Mouse (Mus musculus) frontal cortex, adult 2 months (tissue): ENCODE data around the gene Hoxd11. TPM values are rescaled to one million over a fixed set of nuclear protein-coding genes. Genes with fewer than 3 reads are reported as not detected.

ENCODE experiments used
- DNase-seq, 2 experiments: peaks; one replicate each; pipeline ENCODE4 v3.0.0; 2022; ENCODE audit warnings: low spot score in 1 of 2; ENCODE audit errors: extremely low spot score in 1 of 2
- polyA plus RNA-seq: library from polyadenylated mRNA; depleted of rRNA; stranded (reverse); fragments of >200 nt; gene quantifications from 2 replicates; pipeline ENCODE4 v1.2.3, GENCODE M21; 2012; rRNA removed

Gene Hoxd11
- not detected in 2 replicates for polyA plus RNA-seq

DNA sequence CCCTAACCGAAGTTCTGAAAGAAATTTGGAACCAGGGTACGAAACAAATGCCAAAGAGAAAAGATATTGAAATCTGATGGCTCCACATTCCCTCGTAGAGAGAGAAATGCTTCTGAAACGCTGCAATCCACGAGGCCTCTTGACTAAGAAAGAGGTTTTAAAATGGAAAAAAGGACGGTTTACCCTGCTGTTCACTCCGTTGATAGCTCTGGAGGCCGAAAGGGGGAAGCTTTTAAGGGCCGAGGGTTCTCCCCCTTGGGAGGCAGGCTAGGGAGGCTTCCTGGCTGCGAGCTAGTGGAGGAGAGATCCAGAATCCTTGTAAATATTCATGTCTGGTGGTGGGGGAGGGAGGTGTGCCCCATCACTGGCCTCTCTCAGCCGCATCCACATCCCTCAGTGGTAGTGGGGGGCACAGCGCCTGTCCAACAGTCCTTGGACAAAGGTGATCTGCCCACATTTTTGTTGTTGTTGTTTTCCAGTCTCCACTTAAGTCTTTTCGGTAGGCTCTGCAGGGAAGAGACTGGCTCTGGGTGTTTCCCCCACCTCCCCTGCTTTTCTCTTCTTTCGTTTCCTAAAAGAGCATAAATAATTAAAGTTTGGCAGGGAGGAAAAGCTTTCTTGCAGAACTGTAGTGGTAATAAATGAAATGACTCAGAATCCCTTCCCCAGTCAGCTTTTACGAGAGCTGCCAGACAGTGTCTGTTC is at the start of gene Hoxd11:
TSS of gene Hoxd11 (plus strand) at position 667 of the 705 bp plus-strand sequence.
- no peak for DNase-seq

DNA sequence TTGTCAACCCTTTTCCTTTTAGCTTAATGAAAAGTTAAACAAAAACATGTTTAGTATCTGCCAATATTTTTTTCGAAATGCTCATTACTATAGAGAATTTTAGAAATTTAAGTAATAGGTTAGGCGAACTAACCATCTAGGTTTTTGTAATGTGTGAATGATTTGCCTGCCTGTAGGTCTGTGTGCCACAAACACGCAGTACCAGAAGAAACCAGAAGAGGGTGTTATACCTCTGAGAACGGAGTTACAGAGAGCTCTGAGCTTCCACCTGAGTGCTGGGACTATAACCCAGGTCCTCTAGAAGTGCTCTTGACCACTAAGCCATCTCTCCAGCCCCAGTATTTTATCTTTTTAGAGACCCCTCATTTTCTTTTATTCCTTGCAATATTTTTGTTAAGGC is 43.9 kb upstream of the Hoxd11 start:
- DNase-seq = no peak

- no peak for DNase-seq
These were observed 36.9 kb upstream of the Hoxd11 start for GRCm38 (mm10) chr2:74642431-74642830.

- DNase-seq = no peak
These were observed 33.7 kb upstream of the Hoxd11 start for GRCm38 (mm10) chr2:74645631-74646030.

DNA sequence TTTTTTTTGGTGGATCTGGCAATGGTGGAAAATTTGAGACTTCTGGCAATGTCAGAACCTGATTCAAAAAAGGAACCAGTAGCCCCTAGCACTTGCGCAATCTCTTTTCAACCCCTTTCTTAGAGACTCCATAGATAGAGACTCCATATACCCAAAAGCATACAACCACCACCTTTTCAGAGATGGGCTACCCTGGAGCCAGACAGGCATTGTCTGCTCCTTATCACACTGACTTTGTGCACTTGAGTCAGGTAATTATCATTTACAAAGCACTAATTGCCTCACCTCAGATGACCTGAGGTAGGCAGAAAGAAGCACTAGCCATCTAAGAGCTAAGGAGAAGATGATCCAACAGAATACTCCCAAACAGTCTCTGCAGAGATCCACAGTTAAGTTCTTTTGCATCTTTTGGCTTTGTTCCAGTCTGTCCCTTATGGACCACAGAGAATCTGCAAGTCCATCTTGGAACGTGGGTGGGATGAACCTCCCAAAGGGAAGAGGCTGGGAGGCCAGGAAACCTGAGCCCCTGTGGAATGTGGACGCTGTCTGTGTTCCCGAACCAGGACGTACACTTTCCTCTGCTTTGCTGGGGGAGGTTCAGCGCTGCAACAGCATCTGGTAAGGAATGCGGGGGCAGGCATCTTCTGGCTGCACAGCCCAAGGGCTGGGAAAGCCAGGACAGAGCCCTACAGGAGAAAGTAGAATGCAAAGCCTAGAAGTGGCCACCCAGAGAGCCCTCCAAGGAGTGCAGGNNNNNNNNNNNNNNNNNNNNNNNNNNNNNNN is 32.1 kb upstream of the Hoxd11 start:
- no peak for DNase-seq

DNA sequence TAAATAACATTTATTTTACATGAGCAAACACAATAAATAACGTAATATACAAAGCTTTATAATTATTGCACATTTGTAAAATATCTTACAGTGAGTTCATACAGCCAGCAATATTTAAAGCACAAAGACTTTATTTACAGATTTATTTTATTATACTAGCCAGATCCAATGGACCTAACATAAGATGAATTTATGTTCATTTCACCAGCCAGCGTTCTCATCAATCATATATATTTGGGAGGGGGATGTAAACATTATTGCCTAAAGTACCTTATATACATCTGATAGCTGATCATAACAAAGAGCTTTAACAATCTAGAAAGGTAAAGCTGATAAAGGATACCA is 26.4 kb upstream of the Hoxd11 start:
- no peak for DNase-seq

DNA sequence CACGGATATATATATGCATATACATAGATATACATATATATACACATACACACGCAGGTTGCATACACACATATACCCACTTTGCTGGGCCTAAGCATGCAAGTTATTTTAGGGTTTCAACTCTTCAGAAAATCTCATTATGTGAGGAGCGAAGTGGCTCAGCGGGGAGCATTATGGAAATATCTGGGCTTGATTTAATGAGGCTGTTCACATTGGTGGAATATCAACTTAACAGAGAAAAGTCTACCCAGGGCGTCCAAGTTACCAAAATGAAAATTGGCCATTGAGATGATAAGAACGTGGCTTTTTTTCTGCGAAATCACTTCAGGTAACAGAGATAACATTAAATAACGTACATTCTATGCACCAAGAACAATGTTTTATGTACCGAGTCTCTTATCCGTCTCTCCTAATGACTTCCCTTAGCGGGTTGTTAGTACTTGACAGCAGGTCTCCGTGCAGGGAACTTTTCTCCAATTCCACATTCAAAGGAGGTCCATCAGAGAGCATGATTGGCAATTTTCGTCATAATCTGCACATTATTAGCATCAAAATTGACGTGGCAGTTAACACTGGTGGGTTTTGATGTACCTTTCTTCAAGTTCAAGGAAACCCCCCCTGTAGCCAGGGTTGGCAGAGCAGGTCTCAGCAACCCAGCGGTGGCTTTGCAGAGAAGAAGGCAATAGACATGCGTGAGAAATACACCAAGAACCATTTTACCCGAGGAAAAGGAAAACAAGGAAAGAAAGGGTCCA is 25.4 kb upstream of the Hoxd11 start:
- no peak for DNase-seq

DNA sequence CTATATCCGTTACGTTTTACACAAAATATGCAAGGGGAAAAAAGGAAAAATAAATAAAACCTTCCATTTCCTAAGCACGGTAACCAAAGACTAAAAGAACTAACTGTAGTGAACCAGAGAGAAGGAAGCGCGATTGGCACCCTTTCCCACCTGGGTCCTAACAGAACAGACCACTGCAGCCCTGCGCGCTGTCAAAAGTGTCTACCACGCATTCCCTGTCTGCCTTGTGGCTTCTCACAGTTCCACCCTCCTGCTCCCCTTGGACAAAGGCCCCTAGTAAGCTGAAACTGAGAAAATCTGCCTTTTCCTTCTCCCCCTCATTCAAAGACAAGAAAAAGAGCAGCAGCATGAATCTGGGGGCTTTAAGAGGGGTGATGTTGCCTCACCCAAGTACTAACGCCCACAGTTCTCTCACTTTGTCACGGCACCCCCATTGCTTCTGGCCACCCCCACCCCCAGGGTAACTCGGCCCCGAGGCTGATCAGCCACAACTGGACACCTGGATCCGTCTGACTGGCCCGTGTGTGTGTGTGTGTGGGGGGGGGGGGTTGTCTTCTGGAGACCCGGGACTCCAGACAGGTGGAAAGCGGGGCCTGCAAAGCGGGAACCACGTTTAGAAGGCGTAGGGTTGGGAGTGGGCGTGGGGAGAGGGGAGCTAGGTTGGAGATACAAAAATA is 24.5 kb upstream of the Hoxd11 start:
- DNase-seq = no peak

DNA sequence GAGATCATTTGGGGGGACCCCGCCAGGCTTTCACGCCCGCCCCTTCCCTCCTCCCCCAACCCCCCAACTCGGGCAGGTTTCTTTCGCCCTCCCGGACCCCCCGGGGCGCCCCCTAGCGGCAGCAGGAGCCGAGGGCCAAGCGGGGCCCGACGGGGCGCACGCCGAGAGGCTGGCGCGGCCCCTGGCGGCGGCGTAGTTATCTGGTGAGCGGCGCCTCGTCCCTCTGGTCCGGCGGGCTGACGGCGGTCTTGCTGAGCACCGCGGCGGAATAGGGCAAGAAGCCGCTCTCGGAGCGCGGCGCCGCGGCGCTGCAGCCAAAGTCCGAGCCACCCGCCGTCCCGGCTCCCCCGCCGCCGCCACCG is 24.0 kb upstream of the Hoxd11 start:
- no peak for DNase-seq

DNA sequence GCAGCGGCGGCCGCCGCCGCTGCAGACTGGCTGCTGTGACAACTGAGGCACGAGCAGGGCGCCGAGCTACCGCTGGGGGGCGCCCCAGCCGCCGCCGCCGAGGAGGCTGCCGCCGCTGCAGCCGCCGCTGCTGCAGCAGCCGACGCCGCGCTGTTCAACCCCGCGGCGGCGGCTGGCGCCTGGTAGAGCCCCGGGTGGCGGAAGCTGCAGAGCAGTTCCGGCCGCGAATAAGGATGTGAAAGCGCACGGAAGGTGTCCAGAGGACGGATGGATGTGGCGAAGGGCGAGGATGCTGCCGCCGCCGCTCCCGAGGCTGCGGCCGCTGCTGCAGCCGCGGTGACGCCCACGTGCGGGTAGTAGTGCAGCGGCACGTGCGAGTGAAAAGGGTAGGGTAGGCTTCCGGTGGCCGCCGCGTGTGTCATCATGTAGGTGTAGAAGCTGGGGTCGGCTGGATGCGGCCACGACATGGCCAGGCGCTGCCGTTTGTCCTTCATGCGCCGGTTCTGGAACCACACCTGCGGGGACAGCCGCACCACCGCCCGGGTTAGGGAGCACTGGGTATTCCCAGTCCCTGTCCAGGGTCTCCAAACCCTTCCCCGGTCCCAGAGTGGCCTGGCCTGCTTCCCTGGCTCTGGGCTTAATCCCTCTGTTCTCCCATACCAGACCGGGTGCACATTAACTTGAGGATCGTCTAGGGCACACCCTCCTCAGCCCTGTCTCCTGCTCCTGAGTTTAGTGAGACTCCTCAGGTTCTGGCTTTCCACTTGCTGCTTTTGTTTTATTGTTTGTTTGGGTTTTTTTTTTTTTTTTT is 23.3 kb upstream of the Hoxd11 start:
- no peak for DNase-seq

GRCm38 (mm10) chr2:74656632-74657021 is 22.7 kb upstream of the Hoxd11 start:
- no peak for DNase-seq

DNA sequence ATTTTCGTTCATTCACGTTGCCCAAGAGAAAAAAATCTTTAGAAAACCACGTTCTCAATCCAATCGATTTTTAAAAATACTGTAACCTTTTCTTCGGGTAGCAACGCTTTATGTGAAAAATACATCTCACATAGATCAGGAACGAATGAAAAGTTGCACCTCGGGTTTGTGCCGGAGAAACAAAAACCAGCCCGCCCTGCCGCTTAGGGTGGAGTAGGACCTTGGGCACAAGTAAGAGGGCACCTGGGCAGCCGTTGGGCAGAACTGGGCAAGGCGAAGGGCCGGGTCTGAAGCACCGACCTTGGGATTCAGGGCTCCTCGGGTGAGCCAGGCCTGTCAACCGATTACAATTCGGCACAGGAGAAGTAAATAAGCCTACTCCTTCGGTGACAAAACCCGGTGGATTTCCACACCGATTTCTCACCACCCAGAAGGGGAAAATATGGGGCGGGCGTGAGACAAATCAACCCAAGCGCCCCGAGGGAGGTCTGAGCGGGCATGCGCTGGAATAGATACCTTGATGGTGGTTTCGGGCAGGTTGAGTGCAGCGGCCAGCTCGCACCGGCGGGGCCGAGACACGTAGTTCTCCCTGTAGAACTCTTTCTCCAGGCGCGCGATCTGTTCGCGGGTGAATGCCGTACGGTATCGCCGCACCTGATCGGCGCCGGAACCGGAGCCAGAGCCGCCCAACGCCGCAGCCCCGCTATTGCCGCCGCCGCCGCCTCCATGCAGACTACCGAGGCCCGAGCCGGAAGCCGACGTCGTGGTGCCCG is 21.9 kb upstream of the Hoxd11 start:
- DNase-seq = no peak

DNA sequence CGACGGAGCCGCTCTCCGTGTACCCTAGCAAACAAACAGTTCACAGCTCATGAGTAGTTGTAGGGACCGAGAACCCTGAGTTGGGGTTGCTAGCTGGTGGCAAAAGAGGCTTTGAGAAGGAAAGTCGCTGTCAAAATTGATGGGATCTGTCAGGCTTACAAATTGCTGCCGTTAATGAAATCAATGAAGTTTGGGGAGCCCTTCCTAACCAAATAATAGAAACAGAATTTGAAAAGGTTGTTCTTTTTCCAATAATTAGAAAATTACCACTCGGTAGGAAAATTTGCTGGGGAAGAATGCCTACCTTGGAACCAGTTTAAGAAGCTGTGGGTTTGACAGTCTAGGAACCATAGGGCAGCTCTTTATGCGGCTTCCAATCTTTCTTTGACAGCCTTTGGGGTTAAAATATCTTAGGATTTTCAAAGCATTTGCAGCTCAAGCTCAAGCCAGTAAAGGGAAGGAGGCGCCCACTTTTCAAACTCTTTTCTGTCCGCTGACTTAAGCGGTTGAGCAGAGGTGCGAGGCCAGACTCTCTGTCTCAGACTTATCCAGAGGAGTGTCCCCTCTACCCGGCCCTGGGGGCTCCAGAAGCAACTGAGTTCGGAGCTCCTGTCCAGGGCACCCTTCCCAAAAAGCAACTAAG is 21.2 kb upstream of the Hoxd11 start:
- no peak for DNase-seq

DNA sequence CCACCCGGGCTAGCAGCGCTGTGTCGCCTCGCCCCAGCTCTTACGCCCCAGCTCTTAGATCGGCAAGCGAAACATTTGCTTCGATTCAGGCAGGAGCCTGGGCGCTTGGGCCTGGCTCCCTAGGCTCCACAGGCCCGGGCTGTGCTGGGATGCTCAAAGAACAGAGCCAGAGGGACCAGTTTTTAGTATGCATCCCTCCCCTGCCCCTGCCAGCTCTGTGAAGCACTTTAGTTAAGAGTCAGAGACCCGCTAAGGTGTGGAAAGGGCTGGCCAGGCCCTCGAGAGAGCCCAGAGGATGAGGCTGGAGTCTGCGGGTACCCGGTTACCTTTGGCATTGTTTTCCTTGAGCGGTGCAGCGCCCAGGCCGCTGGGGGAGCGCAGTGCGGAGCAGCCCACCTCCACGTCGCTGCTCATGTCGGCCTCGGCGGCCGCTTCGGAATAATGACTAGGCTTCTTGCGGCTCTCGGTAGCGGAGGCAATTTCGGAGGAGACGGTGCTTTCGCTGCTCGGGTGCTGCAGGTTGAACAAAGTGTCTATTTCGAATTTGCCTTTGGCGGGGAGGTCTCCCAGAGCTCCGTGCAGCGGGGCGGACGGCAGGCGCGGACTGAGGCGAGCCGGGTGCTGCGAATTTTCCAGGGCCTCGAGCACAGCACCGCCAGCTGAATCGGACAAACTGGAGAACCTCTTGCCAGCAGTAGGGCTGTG is 20.5 kb upstream of the Hoxd11 start:
- no peak for DNase-seq

DNA sequence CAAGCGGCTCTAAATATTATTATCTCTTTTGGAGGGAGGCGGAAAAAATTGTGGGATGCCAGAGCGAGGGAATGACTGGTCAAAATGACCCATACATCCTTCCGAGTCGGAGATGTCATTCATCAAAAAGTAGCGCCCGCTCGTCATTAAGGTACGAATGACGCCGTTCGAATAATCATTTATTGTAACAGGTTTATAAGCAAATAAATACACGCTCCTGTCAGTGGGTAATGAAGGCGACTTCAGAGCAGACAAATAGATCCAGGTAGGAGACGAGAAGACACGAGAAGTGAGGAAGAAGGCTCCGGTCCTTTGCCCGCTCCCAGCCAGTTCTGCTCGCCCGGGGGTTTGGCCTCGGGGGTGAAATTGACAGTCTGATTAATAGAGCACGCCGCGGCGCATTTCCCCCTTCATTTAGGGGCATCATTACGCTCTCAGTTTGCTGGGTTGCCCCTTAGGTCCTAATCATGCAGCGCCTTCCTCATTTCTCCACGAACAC is 19.8 kb upstream of the Hoxd11 start, which contains the start of gene Evx2:
TSS of gene Evx2 (minus strand) at position 51 of the 499 bp plus-strand sequence.
- no peak for DNase-seq

DNA sequence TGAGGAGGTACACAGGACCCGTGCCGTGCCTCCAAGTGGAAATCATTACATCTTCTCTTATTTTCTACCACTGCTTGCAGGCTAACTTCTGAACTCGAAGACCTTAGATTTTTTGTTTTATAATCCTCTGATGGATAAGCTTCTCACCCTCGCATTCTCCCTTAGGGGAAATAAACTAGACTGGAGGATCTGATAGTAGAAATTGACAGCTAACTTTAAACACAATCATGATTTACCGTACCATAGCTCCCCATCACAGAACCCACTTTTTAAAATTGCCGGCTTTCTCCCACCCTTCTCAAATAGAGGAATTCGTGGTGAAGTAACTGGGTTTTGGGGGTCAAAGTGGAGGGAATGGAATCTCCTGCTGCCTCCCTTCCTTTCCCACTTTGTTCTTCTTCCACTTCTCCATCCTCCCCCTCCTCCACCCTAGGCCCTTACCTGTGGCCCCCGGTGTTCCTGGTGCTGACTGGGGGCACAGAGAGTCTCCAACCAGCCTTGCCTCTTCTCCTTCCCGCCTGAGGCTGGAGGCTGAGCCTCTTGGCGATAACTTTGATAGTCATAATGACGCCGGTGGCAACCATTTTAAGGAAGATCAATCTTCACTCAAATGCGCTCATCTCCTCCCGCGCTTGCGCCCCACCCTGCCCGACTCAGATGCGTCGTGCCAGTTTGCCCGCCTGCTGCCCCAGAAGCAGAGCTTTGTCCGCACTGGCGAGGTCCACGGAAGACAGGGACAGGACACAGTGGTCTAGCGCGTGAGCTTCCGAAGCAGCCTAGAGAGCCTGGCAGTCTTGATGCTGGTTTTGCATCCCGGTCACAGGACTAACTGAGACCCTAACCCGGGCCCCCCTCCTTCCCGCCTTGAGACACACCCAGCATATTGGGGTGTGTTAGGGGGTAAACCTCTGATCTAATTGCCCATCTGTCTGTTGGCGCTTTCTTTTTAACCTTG is 18.7 kb upstream of the Hoxd11 start:
- DNase-seq = no peak

DNA sequence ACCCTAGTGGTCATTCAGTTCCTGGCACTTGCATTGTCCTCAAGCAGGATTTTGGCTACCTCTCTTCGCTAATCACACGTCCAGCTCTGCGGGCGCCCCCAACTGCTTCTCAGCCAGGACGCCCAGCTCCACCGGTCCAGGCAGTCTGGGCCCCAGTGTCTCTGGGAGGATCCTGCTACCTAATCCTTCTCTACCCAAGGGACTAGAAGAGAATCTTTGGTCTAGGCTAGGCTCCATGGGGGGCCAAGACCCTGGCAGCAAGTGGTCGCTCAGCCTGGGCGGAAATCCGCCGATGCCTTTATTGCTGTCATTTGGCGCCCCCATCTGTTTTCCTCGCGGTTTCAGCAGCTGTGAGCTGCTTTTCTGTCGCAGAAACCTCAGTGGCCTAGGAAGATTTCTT is 17.7 kb upstream of the Hoxd11 start:
- DNase-seq = peak in 1 of 2 experiments; percentile 59
